Comparison of ENCODE assay signal across 14 mouse cellular contexts in the genomic region with DNA sequence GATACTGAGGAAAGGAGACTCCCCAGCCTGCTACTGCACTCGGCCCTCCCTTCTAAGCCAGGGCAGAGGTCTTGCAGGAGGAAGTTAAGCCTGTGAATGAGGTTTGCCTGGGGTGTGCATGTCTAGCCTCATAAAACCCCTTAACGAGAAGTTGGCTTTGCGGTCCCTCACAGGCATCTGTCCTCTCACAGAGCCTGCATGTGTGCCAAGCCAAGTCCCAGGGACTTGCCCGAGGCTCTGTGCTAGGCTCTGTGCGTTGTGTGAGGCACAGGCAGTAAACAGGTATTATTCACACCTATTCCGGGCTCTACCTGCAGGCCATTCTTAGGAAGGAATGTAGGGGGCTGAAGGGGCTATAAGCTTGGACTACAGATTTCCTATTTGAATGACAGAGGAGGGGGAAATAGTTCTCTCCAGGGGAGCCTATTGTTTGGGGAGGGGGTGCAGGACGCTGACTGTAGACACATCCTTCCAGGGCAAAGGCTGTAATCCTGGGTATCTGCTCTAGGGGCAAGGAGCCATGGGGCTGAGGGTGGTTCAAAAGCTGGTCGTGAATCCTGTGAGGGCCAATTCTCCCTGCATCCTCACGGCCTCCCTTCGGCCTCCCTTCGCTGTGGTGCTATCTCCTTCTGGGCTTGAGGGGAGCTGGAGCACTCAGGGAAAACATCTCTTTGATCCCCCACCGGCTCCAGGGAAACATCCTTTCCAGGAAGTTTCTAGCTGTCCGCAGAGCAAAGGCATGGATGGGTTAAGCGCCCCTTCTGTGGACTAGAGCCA.
DNase-seq lines count a peak whose midpoint lies in the region; ATAC-seq and TF ChIP-seq lines count a peak whose summit lies in the region.
"Had no signal": no experiment of that assay in that cellular context is flagged by ENCODE, and none has a peak within 500 bp of the region (broad histone marks: within the 10 kb centered on the region; RNA-seq: fewer than 3 reads in every experiment).

No protein-coding gene starts in this region.

- no peak for ATAC-seq in forebrain, embryonic 15.5 days (replicated peaks)

- TF ChIP-seq POLR2A in ES-Bruce4 (IDR thresholded peaks at IDR 0.05; ENCODE audit: insufficient read depth, low read length): no peak

- no peak overlapping the region for H3K9ac ChIP-seq in ES-Bruce4 (ENCODE audit: low read depth, poor library complexity, severe bottlenecking)
- no peak overlapping the region for H3K9ac ChIP-seq in forebrain, embryonic 15.5 days (replicated peaks)

- no peak for TF ChIP-seq CTCF in ES-Bruce4 (IDR thresholded peaks at IDR 0.05; ENCODE audit: low read depth, low read length)

- H3K4me3 ChIP-seq in ES-Bruce4 (ENCODE audit: low read depth, low read length): peak overlapping the region; percentile 31
- no peak overlapping the region for H3K4me3 ChIP-seq in forebrain, embryonic 15.5 days
- peak overlapping the region; percentile 1; the same call in 1 of the 2 replicates for H3K4me3 ChIP-seq in limb, embryonic 10.5 days
- H3K4me3 ChIP-seq: erythroblast, embryonic 14.5 days; megakaryocyte, embryonic 14.5 days had no signal

- no peaks in the 10 kb centered on the region for H3K9me3 ChIP-seq in ES-Bruce4 (replicated peaks; ENCODE audit: control insufficient read depth, insufficient read depth, low read length, poor library complexity, severe bottlenecking)
- H3K9me3 ChIP-seq in forebrain, embryonic 15.5 days: no peaks in the 10 kb centered on the region
- no peaks in the 10 kb centered on the region for H3K9me3 ChIP-seq in limb, embryonic 10.5 days (replicated peaks)
- H3K9me3 ChIP-seq: megakaryocyte, embryonic 14.5 days had no signal

- peak; percentile 89 for DNase-seq in heart, adult 11 months
- no peak for DNase-seq in heart, postnatal 10 days
- DNase-seq in limb, embryonic 10.5 days (ENCODE audit: low spot score): no peak
- no peak for DNase-seq in frontal cortex, postnatal 10 days (ENCODE audit: low spot score in 2 of 2)
- no peak for DNase-seq in adrenal gland, postnatal 10 days
- DNase-seq in layer of hippocampus, postnatal 14 days (ENCODE audit: low spot score in 2 of 2): no peak
- DNase-seq: B cell, adult 2 months; cerebellum, adult 18-20 months; kidney, postnatal 10 days; retina, postnatal 1 day had no signal

- 0 out of 2 replicates have a peak overlapping the region, but pooled peaks have one; percentile 1 for H3K4me2 ChIP-seq in forebrain, embryonic 15.5 days (replicated peaks)

- H3K27ac ChIP-seq in ES-Bruce4 (ENCODE audit: insufficient read depth, low read length): peak overlapping the region; percentile 45
- H3K27ac ChIP-seq in forebrain, embryonic 15.5 days (replicated peaks): no peak overlapping the region
- H3K27ac ChIP-seq in limb, embryonic 10.5 days: 0 out of 2 replicates have a peak overlapping the region, but pooled peaks have one; percentile 7

- H3K4me1 ChIP-seq in ES-Bruce4 (ENCODE audit: control insufficient read depth, insufficient read depth, low read length): peaks cover 5% of the 10 kb centered on the region
- peaks cover 41% of the 10 kb centered on the region for H3K4me1 ChIP-seq in forebrain, embryonic 15.5 days
- H3K4me1 ChIP-seq in limb, embryonic 10.5 days: peaks cover 57% of the 10 kb centered on the region

- H3K36me3 ChIP-seq in ES-Bruce4 (ENCODE audit: control insufficient read depth, insufficient read depth, low read length, poor library complexity, severe bottlenecking): no peaks in the 10 kb centered on the region
- H3K36me3 ChIP-seq in forebrain, embryonic 15.5 days: no peaks in the 10 kb centered on the region
- H3K36me3 ChIP-seq in limb, embryonic 10.5 days: no peaks in the 10 kb centered on the region

- 22% methylated on average over 14 of the region's 14 CpGs for WGBS in forebrain, embryonic 15.5 days
- WGBS in limb, embryonic 10.5 days: 25% methylated on average over 14 of the region's 14 CpGs

- intact Hi-C loops in heart, postnatal 10 days (cut with DNase I): no loop called here

- TF ChIP-seq EP300 in ES-Bruce4 (IDR thresholded peaks at IDR 0.05; ENCODE audit: insufficient read depth, low read depth, low read length): peak; percentile 85

- no peaks in the 10 kb centered on the region for H3K27me3 ChIP-seq in ES-Bruce4 (ENCODE audit: control insufficient read depth, insufficient read depth, low read length, poor library complexity, severe bottlenecking)
- no peaks in the 10 kb centered on the region for H3K27me3 ChIP-seq in forebrain, embryonic 15.5 days
- peaks cover 15% of the 10 kb centered on the region for H3K27me3 ChIP-seq in limb, embryonic 10.5 days (ENCODE audit: low read depth, poor library complexity, severe bottlenecking)
